Mouse (Mus musculus) CH12.LX (cell line): Measurements from ENCODE around the gene Vav1.

ENCODE experiments used
- EP300 ChIP-seq: IDR thresholded peaks from 2 replicates; pipeline ENCODE4 v1.6.1; 2011; ENCODE audit warnings: low read length, improper control_type of control experiment
- HCFC1 ChIP-seq: IDR thresholded peaks from 2 replicates; pipeline ENCODE4 v1.6.1; 2012; ENCODE audit warnings: low read depth, mild to moderate bottlenecking, inconsistent platforms, low read length, improper control_type of control experiment
- NELFE ChIP-seq: IDR thresholded peaks from 2 replicates; pipeline ENCODE4 v1.6.1; 2011; ENCODE audit warnings: low read depth, low read length, improper control_type of control experiment
- POLR2A ChIP-seq: IDR thresholded peaks from 2 replicates; pipeline ENCODE4 v1.6.1; 2011; ENCODE audit warnings: low read depth, mild to moderate bottlenecking, improper control_type of control experiment, low read length

DNA sequence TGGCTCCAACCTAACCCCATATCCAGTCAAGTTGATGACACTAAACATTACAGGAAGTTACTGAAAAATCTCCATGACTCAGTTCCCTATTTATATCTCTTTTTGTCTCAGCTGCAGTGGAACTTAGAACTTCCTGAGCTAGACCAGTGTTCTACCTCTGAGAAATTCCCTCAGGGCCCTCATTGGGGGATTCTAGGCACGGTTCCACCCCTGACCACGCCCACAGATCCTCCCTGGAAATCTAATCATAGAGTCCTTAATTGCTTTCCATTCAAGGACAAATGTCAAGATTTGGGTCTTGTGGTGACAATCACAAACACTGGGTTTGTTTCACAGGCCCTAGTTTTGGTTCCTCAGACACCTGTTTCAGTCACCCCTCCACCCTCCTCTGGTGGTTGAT is 6.2 kb downstream of the Vav1 start:
- TF ChIP-seq POLR2A (no peak), HCFC1 (no peak; the same call in none of the 2 replicates), EP300 (peak; percentile 91), NELFE (no peak)
